Mouse (Mus musculus) heart, embryonic 12.5 days (tissue): ENCODE data around the gene Aif1. TPM values are rescaled to one million over a fixed set of nuclear protein-coding genes. Genes with fewer than 3 reads are reported as not detected.

ENCODE experiments used
- ATAC-seq: fragments of 200-750 bp; cut with Nextera tagmentation; 2 replicates; pipeline ENCODE4 v1.8.0; 2017; ENCODE audit warnings: moderate TSS enrichment, moderate library complexity; ENCODE audit not compliant: insufficient number of reproducible peaks, low FRiP score
- H3K27ac ChIP-seq: fragments of 300-500 bp; sonication (generic); 2 replicates; pipeline ENCODE4 v1.5.1; 2016; ENCODE audit warnings: mild to moderate bottlenecking, moderate library complexity; ENCODE audit not compliant: poor library complexity, severe bottlenecking
- H3K27me3 ChIP-seq: fragments of 300-500 bp; sonication (generic); replicated peaks from 2 replicates; pipeline ENCODE4 v1.6.1; 2016; ENCODE audit warnings: mild to moderate bottlenecking, moderate library complexity
- H3K36me3 ChIP-seq: fragments of 300-500 bp; sonication (generic); 2 replicates; pipeline ENCODE4 v1.6.1; 2016; ENCODE audit warnings: mild to moderate bottlenecking, moderate library complexity
- H3K4me1 ChIP-seq: fragments of 300-500 bp; sonication (generic); replicated peaks from 2 replicates; pipeline ENCODE4 v1.6.1; 2016; ENCODE audit warnings: mild to moderate bottlenecking
- H3K4me2 ChIP-seq: fragments of 300-500 bp; sonication (generic); 2 replicates; pipeline ENCODE4 v1.6.1; 2016; ENCODE audit warnings: mild to moderate bottlenecking, moderate library complexity
- H3K4me3 ChIP-seq: fragments of 300-500 bp; sonication (generic); 2 replicates; pipeline ENCODE4 v1.5.1; 2016; ENCODE audit warnings: mild to moderate bottlenecking
- H3K9ac ChIP-seq: fragments of 300-500 bp; sonication (generic); 2 replicates; pipeline ENCODE4 v1.6.1; 2016; ENCODE audit warnings: mild to moderate bottlenecking, moderate library complexity
- H3K9me3 ChIP-seq: fragments of 300-500 bp; sonication (generic); replicated peaks from 2 replicates; pipeline ENCODE4 v1.6.1; 2016; ENCODE audit warnings: mild to moderate bottlenecking, moderate library complexity
- WGBS: fragments of 180-500 bp; shearing (Covaris S2); methylation state at CpG from one replicate; pipeline ENCODE4 v1.1.7; 2016; 5-methylcytosine and 5-hydroxymethylcytosine counted together
- polyA plus RNA-seq: library from polyadenylated mRNA; unstranded; fragments of >200 nt; fragmentation: Nextera tagmentation; extraction: Ambion mirVana; gene quantifications from 2 replicates; pipeline ENCODE4 v1.2.1, GENCODE M21; 2016

The Aif1 gene
- polyA plus RNA-seq, 1 experiment from 2014 or later, result 4.4 TPM

DNA sequence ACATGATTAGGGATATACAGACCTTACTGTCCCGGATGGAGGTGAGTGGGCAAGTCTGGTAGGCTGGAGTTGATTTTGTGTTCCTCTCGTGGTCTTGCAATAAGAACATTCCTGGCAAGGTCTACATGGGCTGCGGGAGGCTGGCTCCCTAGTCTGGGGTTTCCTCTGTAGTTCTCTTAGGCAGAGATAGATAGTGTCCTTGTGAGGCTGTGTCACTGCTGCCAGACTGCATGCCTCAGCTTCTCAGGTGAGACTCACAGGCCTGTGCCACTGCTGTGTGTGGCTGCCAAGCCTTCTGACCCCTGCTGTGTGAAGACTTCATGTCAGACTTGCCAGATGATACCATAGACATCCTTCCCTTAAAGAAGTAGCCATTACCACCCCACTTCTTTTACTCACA is 36.6 kb downstream of the Aif1 start:
- WGBS, result 90% methylated on average over 3 of the region's 3 CpGs
- Histone ChIP-seq H3K36me3 (peaks cover 62% of the 10 kb centered on the region), H3K4me3 (no peak overlapping the region), H3K9ac (0 out of 2 replicates have a peak overlapping the region, but pooled peaks have one; percentile 14), H3K9me3 (peaks cover 7% of the 10 kb centered on the region; the same call in 1 of the 2 replicates), H3K4me1 (peaks cover 15% of the 10 kb centered on the region), H3K4me2 (no peak overlapping the region), H3K27me3 (no peaks in the 10 kb centered on the region), H3K27ac (no peak overlapping the region)
- ATAC-seq, result no peak

DNA sequence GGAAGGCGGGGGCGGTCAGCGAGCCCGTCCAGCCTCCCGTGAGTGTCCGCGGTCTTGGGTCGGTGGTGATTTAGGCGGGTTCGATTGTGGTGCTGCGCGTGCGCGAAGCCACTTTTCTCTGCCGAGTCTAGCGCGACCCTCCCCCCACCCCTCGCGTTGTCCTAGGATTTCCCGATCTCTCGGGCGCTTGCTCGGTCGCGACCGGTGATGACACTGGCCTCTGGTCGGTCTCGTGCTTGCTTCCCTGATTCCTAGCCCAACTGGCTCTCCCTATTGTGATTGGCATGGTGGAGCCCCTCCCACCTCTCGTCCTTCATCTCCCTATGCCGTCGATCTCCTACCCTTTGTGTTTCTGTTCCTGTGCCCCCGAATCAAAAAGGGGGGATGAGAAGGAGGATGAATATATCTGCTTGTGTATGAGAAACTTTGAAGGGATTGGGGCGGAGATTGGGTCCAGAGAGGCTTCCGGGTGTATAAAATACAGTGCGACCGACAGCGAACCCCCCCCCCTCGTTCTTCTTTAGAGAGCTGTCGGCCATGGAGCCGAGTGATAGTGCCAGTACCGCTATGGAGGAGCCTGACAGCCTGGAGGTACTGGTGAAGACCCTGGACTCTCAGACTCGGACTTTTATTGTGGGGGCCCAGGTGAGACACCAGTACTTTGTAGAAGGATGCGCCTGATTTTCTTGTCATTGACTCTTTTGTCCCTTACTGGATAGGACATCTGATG is 40.1 kb downstream of the Aif1 start:
- Histone ChIP-seq H3K4me1 (peaks cover 15% of the 10 kb centered on the region), H3K4me2 (peak overlapping the region; percentile 94), H3K9ac (peak overlapping the region; percentile 88), H3K9me3 (no peaks in the 10 kb centered on the region), H3K27me3 (no peaks in the 10 kb centered on the region), H3K27ac (peak overlapping the region; percentile 97), H3K4me3 (peak overlapping the region; percentile 87), H3K36me3 (peaks cover 27% of the 10 kb centered on the region)
- peak; percentile 65 for ATAC-seq
- under 1% methylated on average over 43 of the region's 43 CpGs for whole genome bisulfite sequencing

DNA sequence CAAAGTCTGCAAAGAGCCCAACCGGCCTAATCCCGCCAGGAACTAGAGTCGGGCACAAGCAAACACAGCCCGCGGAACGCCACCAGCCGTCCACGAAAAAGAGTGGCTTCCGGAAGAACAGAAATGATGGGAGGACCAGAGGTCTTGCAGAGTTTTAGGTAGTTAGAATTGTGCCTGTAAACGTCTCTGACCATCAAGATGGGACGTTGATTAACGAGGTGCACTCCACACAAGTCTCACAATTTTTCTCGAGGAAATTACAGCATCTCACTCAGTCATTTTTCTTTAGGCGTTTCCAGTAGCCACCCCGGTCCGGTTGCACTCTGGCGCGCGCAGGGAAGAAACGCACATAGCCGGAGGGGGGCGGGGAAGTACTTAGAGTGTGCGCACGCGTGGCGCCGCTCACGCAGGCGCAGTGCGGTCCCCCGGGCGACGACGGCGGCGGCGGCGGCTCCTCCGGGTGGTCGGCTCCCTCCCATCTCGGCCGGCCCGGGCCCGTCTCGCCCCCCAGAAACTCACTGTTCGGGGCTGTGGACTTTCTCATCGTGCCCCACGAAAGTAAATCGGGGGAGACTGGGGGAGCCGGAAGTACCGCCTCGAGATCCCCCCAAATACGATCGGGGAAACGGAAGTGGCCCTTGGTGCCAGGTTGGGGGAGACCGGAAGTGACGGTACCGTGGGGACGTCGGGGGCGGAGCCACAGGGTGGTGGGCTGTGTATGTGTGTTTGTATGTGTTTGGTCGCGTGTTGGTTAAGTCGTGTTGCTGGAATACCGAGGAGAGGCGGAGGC is 40.9 kb downstream of the Aif1 start, which contains the start of gene Bag6:
Gene Bag6, plus strand, starts transcription at position 378 of the 790 bp plus-strand sequence.
- Histone ChIP-seq H3K9ac (peak within 1 kb of the TSS; percentile 88), H3K27ac (peak within 1 kb of the TSS; percentile 97), H3K4me1 (peaks cover 15% of the 10 kb centered on the region), H3K27me3 (no peaks in the 10 kb centered on the region), H3K9me3 (no peaks in the 10 kb centered on the region), H3K4me3 (peak within 1 kb of the TSS; percentile 87), H3K36me3 (peaks cover 24% of the 10 kb centered on the region), H3K4me2 (peak within 1 kb of the TSS; percentile 94)
- peak; percentile 93 for ATAC-seq
- under 1% methylated on average over 66 of the region's 66 CpGs for WGBS

DNA sequence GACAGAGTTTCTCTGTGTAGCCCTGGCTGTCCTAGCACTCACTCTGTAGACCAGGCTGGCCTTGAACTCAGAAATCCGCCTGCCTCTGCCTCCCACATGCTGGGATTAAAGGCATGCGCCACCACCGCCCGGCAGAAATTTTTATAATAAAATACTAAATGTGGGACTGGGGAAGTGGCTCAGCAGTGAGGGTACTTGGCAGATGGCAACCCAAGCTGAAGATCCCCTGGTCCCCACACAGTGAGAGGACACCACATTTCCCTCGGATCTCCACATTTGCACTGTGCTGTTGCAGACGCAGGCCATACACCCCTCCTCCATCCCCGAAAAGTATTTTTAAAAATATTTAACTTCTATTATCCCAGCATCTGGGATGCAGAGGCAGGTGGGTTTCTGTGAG is 42.4 kb downstream of the Aif1 start:
- Histone ChIP-seq H3K4me3 (no peak overlapping the region), H3K9ac (no peak overlapping the region), H3K36me3 (peaks cover 20% of the 10 kb centered on the region), H3K27me3 (no peaks in the 10 kb centered on the region), H3K27ac (no peak overlapping the region), H3K4me2 (no peak overlapping the region), H3K4me1 (peaks cover 21% of the 10 kb centered on the region), H3K9me3 (no peaks in the 10 kb centered on the region)
- 90% methylated on average over 7 of the region's 7 CpGs for WGBS
- no peak for ATAC-seq

DNA sequence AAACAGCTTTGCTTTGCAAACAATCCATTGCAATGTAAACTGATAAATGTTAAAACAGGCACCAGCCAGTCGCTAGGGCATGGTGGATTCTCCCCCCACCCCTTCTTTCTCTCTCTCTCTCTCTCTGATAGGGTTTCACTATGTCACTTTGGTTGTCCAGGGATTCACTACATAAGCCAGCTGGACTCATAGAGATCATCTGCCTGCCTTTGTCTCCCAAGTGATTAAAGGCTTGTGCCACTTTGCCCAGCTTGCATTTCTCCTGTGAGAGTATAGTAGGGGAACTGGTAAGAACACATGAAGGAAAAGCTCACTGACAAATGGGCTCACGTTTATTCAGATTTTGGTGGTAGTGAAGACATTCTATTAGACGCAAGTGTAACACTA is 43.7 kb downstream of the Aif1 start:
- no peak for ATAC-seq
- Histone ChIP-seq H3K9me3 (no peaks in the 10 kb centered on the region), H3K4me2 (no peak overlapping the region), H3K4me3 (no peak overlapping the region), H3K36me3 (peaks cover 22% of the 10 kb centered on the region), H3K27me3 (no peaks in the 10 kb centered on the region), H3K27ac (no peak overlapping the region), H3K9ac (no peak overlapping the region), H3K4me1 (peaks cover 26% of the 10 kb centered on the region)
- WGBS, result 75% methylated on average over 3 of the region's 3 CpGs

DNA sequence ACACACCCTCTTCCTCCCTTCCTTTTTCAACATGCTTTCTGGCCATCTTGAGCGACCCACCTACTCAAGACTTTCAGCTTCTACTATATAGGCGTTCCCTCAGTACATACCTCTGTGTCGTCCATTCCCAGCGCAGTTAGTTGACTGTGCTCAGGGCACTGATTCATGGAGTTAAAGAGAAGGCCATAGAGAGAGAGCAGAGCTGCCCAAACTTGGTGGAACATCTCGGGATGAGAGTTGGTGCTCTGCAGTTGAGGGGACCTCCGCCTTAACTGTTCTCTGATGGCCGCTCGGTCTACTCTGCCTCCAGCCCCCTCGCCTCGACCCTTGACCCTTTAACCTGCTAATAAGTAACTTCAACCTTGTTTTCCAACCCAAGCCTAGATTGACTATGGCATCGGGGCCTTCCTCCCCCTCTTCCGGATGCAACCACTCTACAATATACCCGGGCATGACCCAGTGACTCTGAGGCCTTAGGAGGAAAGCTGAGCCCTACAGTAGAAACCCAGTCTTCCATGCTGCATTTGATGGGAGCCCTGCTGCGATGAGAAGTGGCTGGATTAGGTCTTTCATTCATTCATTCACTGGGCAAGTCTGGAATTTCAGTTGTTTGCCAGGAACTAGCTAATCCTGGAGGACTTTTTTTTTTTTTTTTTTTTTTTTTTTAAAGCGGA is 44.2 kb downstream of the Aif1 start, which contains the start of gene Apom:
Gene Apom, minus strand, starts transcription at position 551 of the 674 bp plus-strand sequence.
- Histone ChIP-seq H3K4me1 (peaks cover 26% of the 10 kb centered on the region), H3K9me3 (no peaks in the 10 kb centered on the region), H3K4me2 (no peak within 1 kb of the TSS), H3K9ac (no peak within 1 kb of the TSS), H3K27me3 (no peaks in the 10 kb centered on the region), H3K4me3 (no peak within 1 kb of the TSS), H3K27ac (no peak within 1 kb of the TSS), H3K36me3 (peaks cover 22% of the 10 kb centered on the region)
- 80% methylated on average over 15 of the region's 15 CpGs for WGBS
- no peak for ATAC-seq

DNA sequence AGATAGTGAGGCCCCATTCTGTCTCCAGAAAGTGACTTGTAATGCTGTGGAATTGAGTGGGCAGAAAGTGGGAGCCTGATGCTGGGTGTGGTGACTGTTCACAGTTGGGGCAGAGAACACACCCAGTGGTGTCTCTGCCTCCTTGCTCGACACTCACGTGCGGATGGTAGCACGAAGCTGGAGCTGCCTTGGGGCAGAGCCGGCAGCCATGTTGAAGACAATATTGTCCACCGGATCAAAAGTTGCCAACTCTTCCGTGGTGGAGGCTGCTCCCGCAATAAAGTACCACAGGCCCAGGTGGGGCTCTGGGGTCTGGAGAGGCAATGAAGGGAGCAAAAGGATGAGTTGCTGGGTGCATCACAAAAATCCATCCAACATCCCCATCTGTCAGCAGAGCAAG is 44.8 kb downstream of the Aif1 start:
- no peaks in the 10 kb centered on the region for H3K9me3 ChIP-seq
- WGBS, result 81% methylated on average over 8 of the region's 8 CpGs
- H3K4me2 ChIP-seq, result no peak overlapping the region
- no peak overlapping the region for H3K9ac ChIP-seq
- H3K4me3 ChIP-seq, result no peak overlapping the region
- ATAC-seq, result no peak
- no peaks in the 10 kb centered on the region for H3K27me3 ChIP-seq
- no peak overlapping the region for H3K27ac ChIP-seq
- peaks cover 22% of the 10 kb centered on the region for H3K36me3 ChIP-seq
- peaks cover 22% of the 10 kb centered on the region for H3K4me1 ChIP-seq

DNA sequence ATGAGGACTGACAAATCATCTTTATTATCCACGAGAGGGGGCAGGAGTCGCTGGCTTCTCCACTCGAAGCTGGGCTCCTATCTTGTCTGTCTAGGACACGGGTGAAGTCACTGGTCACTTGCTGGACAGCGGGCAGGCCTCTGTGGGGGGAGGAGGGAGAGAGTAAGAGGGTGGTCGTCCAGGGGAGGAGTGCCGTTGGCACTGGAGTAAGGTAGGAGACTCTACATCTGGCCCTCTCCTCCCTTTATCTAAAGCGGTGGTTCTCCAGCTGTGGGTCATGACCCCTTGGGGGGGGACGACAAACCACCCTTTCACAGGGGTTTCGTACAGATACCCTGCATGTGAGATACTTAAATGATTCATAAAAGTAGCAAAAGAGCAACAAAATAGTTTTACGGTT is 46.9 kb downstream of the Aif1 start:
- Histone ChIP-seq H3K27ac (no peak overlapping the region), H3K4me1 (peaks cover 31% of the 10 kb centered on the region), H3K9ac (no peak overlapping the region), H3K27me3 (no peaks in the 10 kb centered on the region), H3K9me3 (no peaks in the 10 kb centered on the region), H3K4me3 (no peak overlapping the region), H3K4me2 (no peak overlapping the region), H3K36me3 (peaks cover 31% of the 10 kb centered on the region)
- 62% methylated on average over 11 of the region's 11 CpGs for WGBS
- no peak for ATAC-seq

DNA sequence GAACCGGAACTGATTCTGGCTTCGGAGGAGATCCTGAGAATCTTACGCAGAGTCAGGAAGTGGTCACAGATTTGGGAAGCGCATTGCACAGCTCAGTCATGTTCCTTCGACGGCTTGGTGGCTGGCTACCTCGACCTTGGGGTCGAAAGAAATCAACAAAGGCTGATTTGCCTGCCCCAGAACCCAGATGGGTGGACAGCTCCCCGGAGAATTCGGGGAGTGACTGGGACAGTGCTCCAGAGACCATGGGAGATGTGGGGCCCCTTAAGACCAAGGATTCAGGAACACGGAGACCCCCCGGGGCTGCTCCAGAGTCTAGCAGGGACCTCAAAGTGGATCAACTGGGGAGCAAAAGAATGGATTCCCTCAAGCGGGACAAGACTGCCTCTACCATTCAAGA is 48.9 kb downstream of the Aif1 start:
- Histone ChIP-seq H3K4me3 (peak overlapping the region; percentile 75), H3K9ac (peak overlapping the region; percentile 85), H3K27ac (peak overlapping the region; percentile 77; the same call in 1 of the 2 replicates), H3K27me3 (no peaks in the 10 kb centered on the region), H3K4me1 (peaks cover 37% of the 10 kb centered on the region), H3K4me2 (peak overlapping the region; percentile 82), H3K36me3 (peaks cover 36% of the 10 kb centered on the region), H3K9me3 (no peaks in the 10 kb centered on the region)
- ATAC-seq, result no peak
- WGBS, result 64% methylated on average over 13 of the region's 13 CpGs

DNA sequence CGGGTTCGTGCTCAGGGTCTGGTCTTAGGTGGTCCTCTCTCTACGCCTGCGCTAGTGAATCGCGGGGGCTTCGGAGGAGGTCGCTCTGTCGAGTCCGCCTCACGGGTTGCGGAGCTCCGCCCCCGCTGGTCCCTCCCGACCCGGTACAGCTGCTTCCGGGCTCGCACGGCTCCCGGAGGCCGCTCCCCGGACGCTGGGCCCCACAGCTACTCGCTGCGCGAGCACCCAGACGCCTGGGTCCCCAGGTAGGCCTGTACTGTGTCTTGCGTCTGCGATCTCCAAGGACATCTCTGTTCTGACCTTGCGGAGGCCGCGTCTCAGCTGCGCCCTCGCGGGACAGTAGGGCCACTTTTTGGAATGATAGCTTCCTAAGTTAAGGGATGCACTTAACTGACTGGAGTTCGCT is 49.7 kb downstream of the Aif1 start, which contains the start of gene D17H6S53E:
Gene D17H6S53E, plus strand, starts transcription at position 168 of the 406 bp plus-strand sequence.
- peak within 1 kb of the TSS; percentile 77 for H3K27ac ChIP-seq
- WGBS, result under 1% methylated on average over 36 of the region's 36 CpGs
- no peaks in the 10 kb centered on the region for H3K27me3 ChIP-seq

DNA sequence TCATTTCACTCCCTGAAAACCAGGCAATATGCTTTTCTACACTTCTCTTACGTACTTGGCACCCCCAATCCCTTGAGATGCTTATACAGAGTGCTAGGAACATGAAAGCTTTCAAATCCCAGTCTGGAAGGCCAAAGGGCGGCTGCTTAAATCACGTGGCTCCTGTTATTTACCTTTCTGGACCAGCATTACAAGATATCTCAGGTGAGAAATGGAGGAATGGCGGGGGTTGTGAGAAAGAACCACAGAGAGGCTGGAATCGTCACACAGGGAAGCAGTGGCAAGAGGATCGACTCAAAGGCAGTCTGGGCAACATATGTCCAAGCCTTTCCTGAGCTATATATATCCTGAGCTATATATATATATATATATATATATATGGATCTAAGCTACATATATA is 50.3 kb downstream of the Aif1 start:
- H3K9ac ChIP-seq, result peak overlapping the region; percentile 85
- no peaks in the 10 kb centered on the region for H3K9me3 ChIP-seq
- H3K36me3 ChIP-seq, result peaks cover 36% of the 10 kb centered on the region
- H3K4me1 ChIP-seq, result peaks cover 38% of the 10 kb centered on the region
- no peak for ATAC-seq
- WGBS, result 25% methylated on average over 6 of the region's 6 CpGs
- peak overlapping the region; percentile 77 for H3K27ac ChIP-seq
- peak overlapping the region; percentile 75 for H3K4me3 ChIP-seq
- H3K27me3 ChIP-seq, result no peaks in the 10 kb centered on the region
- peak overlapping the region; percentile 82 for H3K4me2 ChIP-seq

More for the DNA sequence above, 49.7 kb downstream of the Aif1 start, which contains the start of gene D17H6S53E:
- H3K4me1 ChIP-seq, result peaks cover 38% of the 10 kb centered on the region
- peaks cover 36% of the 10 kb centered on the region for H3K36me3 ChIP-seq
- ATAC-seq, result peak; percentile 69
- H3K4me3 ChIP-seq, result peak within 1 kb of the TSS; percentile 75
- H3K4me2 ChIP-seq, result peak within 1 kb of the TSS; percentile 82
- peak within 1 kb of the TSS; percentile 85 for H3K9ac ChIP-seq
- no peaks in the 10 kb centered on the region for H3K9me3 ChIP-seq
